Mouse (Mus musculus) kidney, embryonic 16.5 days (tissue): Measurements from ENCODE around the gene Rpl18a. TPM values are rescaled to one million over a fixed set of nuclear protein-coding genes. Genes with fewer than 3 reads are reported as not detected.

Source experiments
- ATAC-seq: fragments of 200-750 bp; cut with Nextera tagmentation; 2 replicates; pipeline ENCODE4 v1.8.0; 2017; ENCODE audit warnings: moderate TSS enrichment; ENCODE audit not compliant: low FRiP score, low TSS enrichment
- H3K27ac ChIP-seq: fragments of 300-500 bp; sonication (generic); 2 replicates; pipeline ENCODE4 v1.5.1; 2014; ENCODE audit warnings: low read length
- H3K27me3 ChIP-seq: fragments of 300-500 bp; sonication (generic); 2 replicates; pipeline ENCODE4 v1.6.1; 2014; ENCODE audit warnings: low read length, control low read depth, mixed read lengths; ENCODE audit not compliant: insufficient read depth
- H3K36me3 ChIP-seq: fragments of 300-500 bp; sonication (generic); 2 replicates; pipeline ENCODE4 v1.6.1; 2014; ENCODE audit warnings: low read length, control low read depth, mixed read lengths; ENCODE audit not compliant: insufficient read depth
- H3K4me1 ChIP-seq: fragments of 300-500 bp; sonication (generic); 2 replicates; pipeline ENCODE4 v1.6.1; 2014; ENCODE audit warnings: low read length, control low read depth, mixed read lengths; ENCODE audit not compliant: insufficient read depth
- H3K4me2 ChIP-seq: fragments of 300-500 bp; sonication (generic); replicated peaks from 2 replicates; pipeline ENCODE4 v1.6.1; 2014; ENCODE audit warnings: low read depth, low read length
- H3K4me3 ChIP-seq: fragments of 300-500 bp; sonication (generic); 2 replicates; pipeline ENCODE4 v1.5.1; 2014; ENCODE audit warnings: mild to moderate bottlenecking, low read length
- H3K9ac ChIP-seq: fragments of 300-500 bp; sonication (generic); replicated peaks from 2 replicates; pipeline ENCODE4 v1.6.1; 2014; ENCODE audit warnings: low read length
- H3K9me3 ChIP-seq: fragments of 300-500 bp; sonication (generic); 2 replicates; pipeline ENCODE4 v1.6.1; 2016; ENCODE audit warnings: low read length, control low read depth
- WGBS: fragments of 180-500 bp; shearing (Covaris S2); extraction: QIAGEN DNeasy Blood & Tissue Kit; methylation state at CpG from one replicate; pipeline ENCODE4 v1.1.7; 2014; 5-methylcytosine and 5-hydroxymethylcytosine counted together
- polyA plus RNA-seq: library from polyadenylated mRNA; unstranded; fragments of >200 nt; fragmentation: Nextera tagmentation; extraction: Ambion mirVana; gene quantifications from 2 replicates; pipeline ENCODE4 v1.2.1, GENCODE M21; 2015

Rpl18a gene
- polyA plus RNA-seq = 4,081 and 4,203 TPM in 2 replicates

DNA sequence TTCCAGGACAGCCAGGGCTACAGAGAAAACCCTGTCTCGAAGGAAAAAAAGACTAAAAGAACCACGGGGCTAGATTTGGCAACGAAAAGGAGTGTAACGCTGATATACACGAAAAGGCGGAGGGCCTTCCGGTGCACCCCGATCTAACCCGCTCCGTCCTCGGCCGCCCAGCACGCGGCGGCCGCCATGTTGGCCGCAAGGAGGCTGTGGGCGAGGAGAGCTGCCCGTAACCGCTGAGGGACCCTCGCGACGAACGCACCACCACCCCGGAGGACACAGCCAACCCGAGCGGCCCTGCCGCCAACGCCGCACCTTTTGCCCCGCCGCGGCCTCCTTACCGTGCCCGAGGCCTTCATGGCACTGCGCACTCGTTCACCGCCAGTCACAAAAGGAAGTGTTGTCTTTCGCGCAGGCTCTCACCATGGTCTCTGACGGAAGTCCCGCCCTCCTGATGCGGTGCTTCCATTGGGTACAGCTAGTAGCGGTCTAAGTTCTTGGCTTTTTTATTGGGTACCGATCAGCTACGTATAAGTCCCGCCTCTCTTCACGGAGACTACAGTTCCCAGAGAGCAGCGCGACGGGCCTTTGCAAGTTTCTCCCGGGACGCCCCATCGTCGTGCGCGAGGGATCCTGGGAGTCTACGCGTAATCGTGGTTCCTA lies at the start of gene Rpl18a:
Gene Rpl18a, minus strand, starts transcription at position 392 of the 660 bp plus-strand sequence.
- Histone ChIP-seq H3K9ac (peak within 1 kb of the TSS; percentile 90), H3K27ac (peak within 1 kb of the TSS; percentile 89), H3K4me3 (peak within 1 kb of the TSS; percentile 95), H3K4me1 (peaks cover 25% of the 10 kb centered on the region), H3K4me2 (peak within 1 kb of the TSS; percentile 97), H3K27me3 (peaks cover 14% of the 10 kb centered on the region), H3K9me3 (no peaks in the 10 kb centered on the region), H3K36me3 (peaks cover 22% of the 10 kb centered on the region)
- ATAC-seq = peak; percentile 97
- WGBS = under 1% methylated on average over 60 of the region's 60 CpGs

- 29% methylated on average over 1 of the region's 1 CpGs for WGBS
- no peak overlapping the region for H3K27ac ChIP-seq
- no peak overlapping the region for H3K4me2 ChIP-seq
- no peak overlapping the region for H3K4me3 ChIP-seq
- H3K9me3 ChIP-seq = no peaks in the 10 kb centered on the region
- H3K9ac ChIP-seq = no peak overlapping the region
- no peaks in the 10 kb centered on the region for H3K27me3 ChIP-seq
- no peaks in the 10 kb centered on the region for H3K36me3 ChIP-seq
- H3K4me1 ChIP-seq = no peaks in the 10 kb centered on the region
- ATAC-seq = no peak
Measured at GRCm38 (mm10) chr8:70943187-70943586, 46.0 kb upstream of the Rpl18a start.

GRCm38 (mm10) chr8:70941478-70941877 lies 44.3 kb upstream of the Rpl18a start:
- Histone ChIP-seq H3K9ac (no peak overlapping the region), H3K9me3 (no peaks in the 10 kb centered on the region), H3K4me1 (no peaks in the 10 kb centered on the region), H3K27ac (no peak overlapping the region), H3K36me3 (no peaks in the 10 kb centered on the region), H3K4me2 (no peak overlapping the region), H3K27me3 (no peaks in the 10 kb centered on the region), H3K4me3 (no peak overlapping the region)
- 72% methylated on average over 2 of the region's 2 CpGs for WGBS
- ATAC-seq = no peak

DNA sequence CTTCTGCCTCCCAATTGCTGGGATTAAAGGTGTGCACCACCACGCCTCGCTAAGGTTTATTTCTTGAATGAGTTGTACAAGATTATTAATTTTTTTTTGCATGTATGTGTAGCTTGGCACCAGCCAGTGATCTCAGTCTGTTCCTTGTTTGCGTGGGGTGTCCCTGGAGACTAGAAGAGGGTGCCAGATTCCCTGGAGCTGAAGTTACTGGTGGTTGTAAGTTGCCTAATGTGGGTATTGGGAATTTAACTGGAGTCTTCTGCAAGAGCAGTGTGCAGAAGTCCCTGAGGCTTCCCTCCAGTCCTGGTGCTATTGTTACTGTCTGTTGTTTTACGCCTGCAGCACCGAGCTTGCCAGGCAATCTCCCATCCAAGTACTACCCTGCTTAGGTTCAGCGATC lies 40.0 kb upstream of the Rpl18a start:
- no peaks in the 10 kb centered on the region for H3K4me1 ChIP-seq
- H3K27ac ChIP-seq = no peak overlapping the region
- no peak overlapping the region for H3K9ac ChIP-seq
- no peaks in the 10 kb centered on the region for H3K9me3 ChIP-seq
- H3K4me2 ChIP-seq = no peak overlapping the region
- ATAC-seq = no peak
- no peak overlapping the region for H3K4me3 ChIP-seq
- WGBS = 85% methylated on average over 6 of the region's 6 CpGs
- no peaks in the 10 kb centered on the region for H3K27me3 ChIP-seq
- H3K36me3 ChIP-seq = no peaks in the 10 kb centered on the region

- WGBS = 47% methylated on average over 7 of the region's 7 CpGs
- H3K9me3 ChIP-seq = no peaks in the 10 kb centered on the region
- no peaks in the 10 kb centered on the region for H3K4me1 ChIP-seq
- H3K27ac ChIP-seq = no peak overlapping the region
- H3K36me3 ChIP-seq = no peaks in the 10 kb centered on the region
- no peak overlapping the region for H3K9ac ChIP-seq
- no peak for ATAC-seq
- H3K4me2 ChIP-seq = no peak overlapping the region
- no peak overlapping the region for H3K4me3 ChIP-seq
- H3K27me3 ChIP-seq = no peaks in the 10 kb centered on the region
Measured at GRCm38 (mm10) chr8:70934786-70935185, 37.6 kb upstream of the Rpl18a start.

DNA sequence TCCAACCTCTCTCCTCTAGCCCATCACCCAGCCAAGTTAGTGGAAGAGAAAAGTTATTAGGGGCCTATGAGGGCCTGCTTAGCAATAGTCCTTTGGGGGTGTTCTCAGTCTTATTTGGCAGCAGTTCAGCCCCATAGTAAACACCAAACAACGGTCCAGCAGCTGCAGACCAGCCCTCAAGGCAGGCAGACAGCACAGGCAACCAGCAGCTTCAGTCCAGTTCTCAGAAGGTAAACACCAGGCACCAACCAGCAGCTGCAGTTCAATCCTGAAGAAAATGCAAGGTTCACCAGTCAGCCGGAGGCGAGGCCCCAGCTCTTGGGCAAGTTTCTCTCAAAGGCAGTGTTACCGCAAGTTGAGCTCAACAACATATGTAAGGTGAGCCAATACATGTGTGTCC lies 35.8 kb upstream of the Rpl18a start:
- H3K4me2 ChIP-seq = no peak overlapping the region

DNA sequence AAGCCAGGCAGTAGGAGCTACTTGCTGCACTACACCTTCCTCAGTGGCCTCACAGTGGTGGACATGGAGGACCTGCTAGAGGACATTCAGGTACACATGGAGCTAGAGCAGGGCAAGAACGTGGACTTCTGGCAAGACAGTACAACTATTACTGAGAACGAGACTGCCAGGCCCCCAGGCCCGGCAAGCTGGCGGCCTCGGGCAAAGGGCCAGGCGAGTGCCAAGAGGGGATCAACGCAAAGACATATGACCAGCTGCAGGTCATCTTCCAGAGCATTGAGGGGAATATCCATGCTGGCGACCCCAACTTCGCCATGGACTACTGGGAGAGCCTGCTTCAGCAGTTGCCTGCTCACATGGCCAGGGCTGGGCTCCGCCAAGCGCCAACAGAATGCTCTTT lies 34.5 kb upstream of the Rpl18a start:
- Histone ChIP-seq H3K4me1 (no peaks in the 10 kb centered on the region), H3K27ac (no peak overlapping the region), H3K4me2 (no peak overlapping the region), H3K9ac (no peak overlapping the region), H3K27me3 (no peaks in the 10 kb centered on the region), H3K4me3 (no peak overlapping the region), H3K36me3 (no peaks in the 10 kb centered on the region), H3K9me3 (no peaks in the 10 kb centered on the region)
- WGBS = 91% methylated on average over 11 of the region's 11 CpGs
- no peak for ATAC-seq

More for the DNA sequence above, 35.8 kb upstream of the Rpl18a start:
- no peaks in the 10 kb centered on the region for H3K27me3 ChIP-seq
- H3K9me3 ChIP-seq = no peaks in the 10 kb centered on the region
- no peak overlapping the region for H3K27ac ChIP-seq
- no peak overlapping the region for H3K4me3 ChIP-seq
- 89% methylated on average over 4 of the region's 4 CpGs for WGBS
- ATAC-seq = no peak
- H3K4me1 ChIP-seq = no peaks in the 10 kb centered on the region
- no peaks in the 10 kb centered on the region for H3K36me3 ChIP-seq
- H3K9ac ChIP-seq = no peak overlapping the region

DNA sequence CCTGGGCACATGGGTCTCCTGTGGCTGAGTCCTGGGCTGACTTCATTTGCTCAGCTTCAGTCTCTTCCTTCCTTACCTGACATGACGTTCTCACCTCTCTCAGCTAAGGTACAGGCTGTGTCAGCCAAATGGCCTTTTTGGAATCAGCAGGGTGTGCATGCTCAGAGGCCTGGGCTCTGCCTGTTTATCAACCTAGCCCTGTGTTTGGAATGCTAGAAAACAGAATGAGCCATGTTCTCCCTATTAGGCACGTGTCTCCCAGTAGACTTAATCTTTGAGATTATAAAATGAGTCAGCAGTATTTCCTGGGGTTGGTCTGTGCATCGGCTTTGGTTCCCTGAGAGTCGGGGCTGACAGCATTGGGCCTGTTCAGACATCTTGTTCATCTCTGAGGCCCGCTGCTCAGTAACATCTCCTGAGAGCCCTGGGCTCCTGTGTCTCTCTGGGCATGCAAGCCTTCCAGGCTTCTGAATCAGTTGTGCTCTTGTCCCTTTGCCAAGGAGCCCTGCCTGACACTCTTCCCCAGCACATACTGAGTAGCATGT lies 31.6 kb upstream of the Rpl18a start:
- H3K27ac ChIP-seq = no peak overlapping the region
- H3K36me3 ChIP-seq = no peaks in the 10 kb centered on the region
- no peaks in the 10 kb centered on the region for H3K9me3 ChIP-seq
- no peaks in the 10 kb centered on the region for H3K27me3 ChIP-seq
- H3K4me2 ChIP-seq = no peak overlapping the region
- 83% methylated on average over 5 of the region's 5 CpGs for WGBS
- no peak overlapping the region for H3K4me3 ChIP-seq
- no peak overlapping the region for H3K9ac ChIP-seq
- no peaks in the 10 kb centered on the region for H3K4me1 ChIP-seq
- no peak for ATAC-seq

- no peaks in the 10 kb centered on the region for H3K4me1 ChIP-seq
- H3K36me3 ChIP-seq = no peaks in the 10 kb centered on the region
- no peak overlapping the region for H3K27ac ChIP-seq
- no peaks in the 10 kb centered on the region for H3K9me3 ChIP-seq
- WGBS = 84% methylated on average over 3 of the region's 3 CpGs
- no peak overlapping the region for H3K4me3 ChIP-seq
- no peak overlapping the region for H3K4me2 ChIP-seq
- H3K9ac ChIP-seq = no peak overlapping the region
- no peaks in the 10 kb centered on the region for H3K27me3 ChIP-seq
- no peak for ATAC-seq
Measured at GRCm38 (mm10) chr8:70928096-70928495, 30.9 kb upstream of the Rpl18a start.

DNA sequence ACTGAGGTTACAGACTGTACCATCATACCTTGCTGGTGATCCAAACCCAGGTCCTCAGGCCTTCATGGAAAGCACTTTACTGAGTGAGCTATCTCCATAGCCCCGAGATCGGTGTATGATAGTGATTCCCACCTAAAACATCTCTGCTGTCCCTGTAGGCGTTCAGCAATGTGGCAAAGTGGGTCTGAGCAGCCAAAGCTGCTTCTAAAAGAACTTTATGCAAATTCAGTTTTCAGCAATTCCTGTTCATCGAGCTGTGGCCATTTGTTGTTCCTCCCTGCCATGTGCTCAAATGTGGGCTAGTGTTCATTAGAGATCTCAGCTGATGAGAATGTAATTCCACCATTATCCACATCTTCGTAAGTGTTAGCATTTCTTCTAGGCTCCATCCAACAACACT lies 29.2 kb upstream of the Rpl18a start:
- Histone ChIP-seq H3K4me2 (no peak overlapping the region), H3K4me1 (no peaks in the 10 kb centered on the region), H3K27me3 (no peaks in the 10 kb centered on the region), H3K9ac (no peak overlapping the region), H3K9me3 (no peaks in the 10 kb centered on the region), H3K4me3 (no peak overlapping the region), H3K36me3 (peaks cover 4% of the 10 kb centered on the region), H3K27ac (no peak overlapping the region)
- ATAC-seq = no peak
- WGBS = 88% methylated on average over 5 of the region's 5 CpGs
